9 mouse cellular contexts compared by ENCODE assay signal in genomic region chr4:87901166-87901565, GRCm38 (mm10).
A peak's percentile ranks its signal among the peaks of the same experiment; 100 is the strongest.
DNase-seq lines count a peak whose midpoint lies in the region; ATAC-seq lines count a peak whose summit lies in the region.
"Had no signal": no experiment of that assay in that cellular context is flagged by ENCODE, and none has a peak within 500 bp of the region (broad histone marks: within the 10 kb centered on the region; RNA-seq: fewer than 3 reads in every experiment).

No protein-coding gene starts in this region.

- 0 out of 2 replicates have a peak, but pooled peaks have one; percentile 41 for ATAC-seq in hindbrain, embryonic 16.5 days

- H3K4me3 ChIP-seq in hindbrain, embryonic 16.5 days (ENCODE audit: low read length), result no peak overlapping the region
- no peak overlapping the region for H3K4me3 ChIP-seq in hindbrain, embryonic 10.5 days
- no peak overlapping the region for H3K4me3 ChIP-seq in midbrain, embryonic 10.5 days
- H3K4me3 ChIP-seq: liver, embryonic 13.5 days had no signal

- no peak overlapping the region for H3K4me2 ChIP-seq in hindbrain, embryonic 16.5 days (ENCODE audit: low read length)
- H3K4me2 ChIP-seq: liver, embryonic 13.5 days had no signal

- H3K27ac ChIP-seq in hindbrain, embryonic 16.5 days (ENCODE audit: low read depth, low read length), result no peak overlapping the region
- H3K27ac ChIP-seq in hindbrain, embryonic 10.5 days, result no peak overlapping the region
- no peak overlapping the region for H3K27ac ChIP-seq in midbrain, embryonic 10.5 days (replicated peaks)
- H3K27ac ChIP-seq: liver, embryonic 13.5 days had no signal

- no peaks in the 10 kb centered on the region for H3K4me1 ChIP-seq in hindbrain, embryonic 16.5 days (ENCODE audit: control insufficient read depth, insufficient read depth, low read depth, low read length)
- peaks cover 5% of the 10 kb centered on the region; the same call in 1 of the 2 replicates for H3K4me1 ChIP-seq in hindbrain, embryonic 10.5 days (replicated peaks)
- H3K4me1 ChIP-seq in midbrain, embryonic 10.5 days, result peaks cover 11% of the 10 kb centered on the region; the same call in 1 of the 2 replicates

- H3K27me3 ChIP-seq in hindbrain, embryonic 16.5 days (replicated peaks; ENCODE audit: control insufficient read depth, insufficient read depth, low read length), result no peaks in the 10 kb centered on the region
- no peaks in the 10 kb centered on the region for H3K27me3 ChIP-seq in hindbrain, embryonic 10.5 days (ENCODE audit: insufficient read depth, poor library complexity, severe bottlenecking)
- H3K27me3 ChIP-seq in midbrain, embryonic 10.5 days (ENCODE audit: low read depth, poor library complexity, severe bottlenecking), result no peaks in the 10 kb centered on the region
- H3K27me3 ChIP-seq: liver, embryonic 13.5 days had no signal

- H3K9me3 ChIP-seq in hindbrain, embryonic 16.5 days (ENCODE audit: control insufficient read depth, low read length), result no peaks in the 10 kb centered on the region
- H3K9me3 ChIP-seq in hindbrain, embryonic 10.5 days, result no peaks in the 10 kb centered on the region
- no peaks in the 10 kb centered on the region for H3K9me3 ChIP-seq in midbrain, embryonic 10.5 days (replicated peaks)
- H3K9me3 ChIP-seq: liver, embryonic 13.5 days had no signal

- H3K9ac ChIP-seq in hindbrain, embryonic 16.5 days (ENCODE audit: low read depth, low read length), result no peak overlapping the region
- H3K9ac ChIP-seq: liver, embryonic 13.5 days had no signal

- H3K36me3 ChIP-seq in hindbrain, embryonic 16.5 days (ENCODE audit: control insufficient read depth, insufficient read depth, low read length), result no peaks in the 10 kb centered on the region
- no peaks in the 10 kb centered on the region for H3K36me3 ChIP-seq in hindbrain, embryonic 10.5 days
- no peaks in the 10 kb centered on the region for H3K36me3 ChIP-seq in midbrain, embryonic 10.5 days
- H3K36me3 ChIP-seq: liver, embryonic 13.5 days had no signal

- intact Hi-C loops in heart, postnatal 14 days (cut with DNase I), result no loop called here

- no peak for DNase-seq in hindbrain, embryonic 10.5 days (ENCODE audit: low spot score)
- peak; percentile 66 for DNase-seq in Muller cell, postnatal 12 days (ENCODE audit: inconsistent ontology term)
- DNase-seq in adrenal gland, postnatal 36 days, result peak; percentile 27 to 46
- peak; percentile 7 to 31 for DNase-seq in heart, postnatal 14 days
- DNase-seq in left cerebral cortex, adult 8-10 months (ENCODE audit: low spot score in 2 of 2), result no peak
- no peak for DNase-seq in layer of hippocampus, adult 8-10 months (ENCODE audit: low spot score in 2 of 2)
- DNase-seq in midbrain, embryonic 10.5 days (ENCODE audit: low spot score), result no peak
- DNase-seq: liver, embryonic 13.5 days had no signal

- 62% methylated on average over 1 of the region's 1 CpGs for WGBS in hindbrain, embryonic 16.5 days
- 63% methylated on average over 1 of the region's 1 CpGs for WGBS in hindbrain, embryonic 10.5 days
- WGBS in midbrain, embryonic 10.5 days, result 50% methylated on average over 1 of the region's 1 CpGs

Comparison
In these comparisons a context has a peak if more than half of its experiments do, and no peak if none do; other contexts are left out.
1. DNase-seq: peak in Muller cell, postnatal 12 days (single experiment), adrenal gland, postnatal 36 days (2 of 2) and heart, postnatal 14 days (2 of 2); none in hindbrain, embryonic 10.5 days (single experiment), left cerebral cortex, adult 8-10 months (0 of 2), layer of hippocampus, adult 8-10 months (0 of 2) and midbrain, embryonic 10.5 days (single experiment).